Mouse (Mus musculus): Measurements from ENCODE around the gene Cacfd1.

GRCm38 (mm10) chr2:27058751-27059150 lies 49.0 kb downstream of the Cacfd1 start:
- no peak for TF ChIP-seq CTCF (IDR thresholded peaks at IDR 0.05; ENCODE audit: borderline replicate concordance, extremely low read depth, insufficient read depth, insufficient read length)
- TF ChIP-seq POLR2A (IDR thresholded peaks at IDR 0.05; ENCODE audit: borderline replicate concordance, extremely low read depth, insufficient read depth, insufficient read length, poor library complexity, severe bottlenecking) = no peak
